Mouse (Mus musculus): ENCODE results near the gene Batf.

DNA sequence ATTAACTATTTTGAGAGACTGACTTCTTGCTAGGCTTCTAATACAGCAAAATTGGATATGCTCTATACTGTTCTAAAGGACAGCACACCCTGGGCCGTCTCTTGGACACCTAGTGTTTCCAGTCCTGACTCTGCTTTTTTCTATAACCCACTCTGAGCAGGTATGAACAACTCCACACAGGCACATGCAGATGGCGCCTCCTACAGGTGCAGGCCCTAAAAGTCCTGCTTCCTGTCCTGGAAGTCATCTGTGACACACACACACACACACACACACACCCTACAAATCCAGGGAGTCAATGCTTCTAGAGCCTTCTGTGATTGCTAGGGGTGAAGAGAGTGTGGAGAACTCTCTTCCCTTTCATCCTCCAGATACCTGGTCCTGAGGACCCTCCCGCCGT is 40.8 kb upstream of the Batf start:
- TF ChIP-seq CTCF (conservative IDR thresholded peaks at IDR 0.05; ENCODE audit: low read length) (peak; percentile 38; the same call in 1 of the 2 replicates), POU5F1 (IDR thresholded peaks at IDR 0.05; ENCODE audit: borderline replicate concordance, low read length) (no peak)

Data from E14TG2a.4 (cell line).